Mouse (Mus musculus): ENCODE measurements around the gene Fam161a.
"Not testable (repeated sequence)": the region's sequence is repeated elsewhere in the genome, so short reads cannot be mapped to it uniquely, and the experiment has no call there.

Fam161a gene

GRCm38 (mm10) chr11:23068201-23068600, 60.9 kb downstream of the Fam161a start:
- H3K4me3 ChIP-seq (replicated peaks; ENCODE audit: low read length), result peak overlapping the region; percentile 89
- H3K4me1 ChIP-seq (replicated peaks; ENCODE audit: low read depth, low read length), result peaks cover 49% of the 10 kb centered on the region
- TF ChIP-seq POU5F1 (IDR thresholded peaks at IDR 0.05; ENCODE audit: borderline replicate concordance, low read length) (no peak), CTCF (conservative IDR thresholded peaks at IDR 0.05; ENCODE audit: low read length) (no peak), NANOG (IDR thresholded peaks at IDR 0.05; ENCODE audit: borderline replicate concordance, low read length) (no peak)
- H3K9me3 ChIP-seq (ENCODE audit: low read length), result no peaks in the 10 kb centered on the region
- H3K36me3 ChIP-seq (ENCODE audit: insufficient read depth, low read length), result no peaks in the 10 kb centered on the region
- no peaks in the 10 kb centered on the region for H3K27me3 ChIP-seq (ENCODE audit: insufficient read depth, low read length)

GRCm38 (mm10) chr11:23068986-23069385, 61.7 kb downstream of the Fam161a start:
- not testable (repeated sequence) for H3K36me3 ChIP-seq (ENCODE audit: insufficient read depth, low read length); H3K27me3 ChIP-seq (ENCODE audit: insufficient read depth, low read length); H3K4me3 ChIP-seq (replicated peaks; ENCODE audit: low read length); H3K9me3 ChIP-seq (ENCODE audit: low read length)
- peaks cover 49% of the 10 kb centered on the region for H3K4me1 ChIP-seq (replicated peaks; ENCODE audit: low read depth, low read length)

GRCm38 (mm10) chr11:23074841-23075240, 67.5 kb downstream of the Fam161a start:
- Histone ChIP-seq H3K4me3 (replicated peaks; ENCODE audit: low read length) (no peak overlapping the region), H3K4me1 (replicated peaks; ENCODE audit: low read depth, low read length) (peaks cover 37% of the 10 kb centered on the region), H3K9me3 (ENCODE audit: low read length) (no peaks in the 10 kb centered on the region), H3K27me3 (ENCODE audit: insufficient read depth, low read length) (no peaks in the 10 kb centered on the region), H3K36me3 (ENCODE audit: insufficient read depth, low read length) (no peaks in the 10 kb centered on the region)
- TF ChIP-seq NANOG (IDR thresholded peaks at IDR 0.05; ENCODE audit: borderline replicate concordance, low read length), result no peak
- TF ChIP-seq POU5F1 (IDR thresholded peaks at IDR 0.05; ENCODE audit: borderline replicate concordance, low read length), result no peak
- TF ChIP-seq CTCF (conservative IDR thresholded peaks at IDR 0.05; ENCODE audit: low read length), result no peak

- H3K9me3 ChIP-seq (ENCODE audit: low read length), result no peaks in the 10 kb centered on the region
- TF ChIP-seq POU5F1 (IDR thresholded peaks at IDR 0.05; ENCODE audit: borderline replicate concordance, low read length), result no peak
- TF ChIP-seq CTCF (conservative IDR thresholded peaks at IDR 0.05; ENCODE audit: low read length), result no peak
- TF ChIP-seq NANOG (IDR thresholded peaks at IDR 0.05; ENCODE audit: borderline replicate concordance, low read length), result no peak
- H3K36me3 ChIP-seq (ENCODE audit: insufficient read depth, low read length), result no peaks in the 10 kb centered on the region
- H3K27me3 ChIP-seq (ENCODE audit: insufficient read depth, low read length), result no peaks in the 10 kb centered on the region
- H3K4me3 ChIP-seq (replicated peaks; ENCODE audit: low read length), result no peak overlapping the region
- H3K4me1 ChIP-seq (replicated peaks; ENCODE audit: low read depth, low read length), result peaks cover 61% of the 10 kb centered on the region
These were observed 71.2 kb downstream of the Fam161a start for GRCm38 (mm10) chr11:23078541-23078940.

Measured in E14TG2a.4 (cell line).